Mouse (Mus musculus): ENCODE results near the gene Greb1.

- TF ChIP-seq CTCF (IDR thresholded peaks at IDR 0.05; ENCODE audit: extremely low read depth, insufficient read depth, insufficient read length, insufficient replicate concordance) (no peak), POLR2A (IDR thresholded peaks at IDR 0.05; ENCODE audit: low read depth, low read length) (no peak)
These were observed 66.0 kb downstream of the Greb1 start for GRCm38 (mm10) chr12:16734698-16735097.

Measured in spleen, adult 2 months (tissue).